8 mouse cellular contexts compared by ENCODE assay signal in genomic region chr10:41519640-41520409, GRCm38 (mm10). TPM values are rescaled to one million over a fixed set of nuclear protein-coding genes. Genes with fewer than 3 reads are reported as not detected.
DNase-seq lines count a peak whose midpoint lies in the region; ATAC-seq and TF ChIP-seq lines count a peak whose summit lies in the region.

No protein-coding gene starts in this region.

- H3K9ac ChIP-seq in embryonic facial prominence, embryonic 15.5 days: peak overlapping the region; percentile 95
- peak overlapping the region; percentile 96 for H3K9ac ChIP-seq in heart, embryonic 15.5 days
- H3K9ac ChIP-seq in liver, postnatal 0 days (replicated peaks): peak overlapping the region; percentile 97

- H3K4me3 ChIP-seq in embryonic facial prominence, embryonic 15.5 days (replicated peaks): peak overlapping the region; percentile 93
- H3K4me3 ChIP-seq in heart, embryonic 15.5 days: peak overlapping the region; percentile 92
- peak overlapping the region; percentile 99 for H3K4me3 ChIP-seq in liver, postnatal 0 days (ENCODE audit: low read depth, low read length)
- peak overlapping the region; percentile 84 for H3K4me3 ChIP-seq in olfactory bulb, adult 2 months (ENCODE audit: insufficient read depth, low read depth, low read length)

- no peak for TF ChIP-seq EP300 in liver, postnatal 0 days (IDR thresholded peaks at IDR 0.05; ENCODE audit: low read depth)

- TF ChIP-seq CTCF in liver, postnatal 0 days (IDR thresholded peaks at IDR 0.05; ENCODE audit: low read depth): no peak
- no peak for TF ChIP-seq CTCF in olfactory bulb, adult 2 months (IDR thresholded peaks at IDR 0.05; ENCODE audit: insufficient read depth, low read depth, low read length)

- no peak for TF ChIP-seq POLR2A in olfactory bulb, adult 2 months (IDR thresholded peaks at IDR 0.05; ENCODE audit: insufficient read depth, low read depth, low read length)

- H3K36me3 ChIP-seq in embryonic facial prominence, embryonic 15.5 days: 0 out of 2 replicates have a peak, but pooled peaks cover 11% of the 10 kb centered on the region
- no peaks in the 10 kb centered on the region; the same call in 1 of the 2 replicates for H3K36me3 ChIP-seq in heart, embryonic 15.5 days
- peaks cover 12% of the 10 kb centered on the region for H3K36me3 ChIP-seq in liver, postnatal 0 days (replicated peaks; ENCODE audit: insufficient read depth, low read length)

- H3K9me3 ChIP-seq in embryonic facial prominence, embryonic 15.5 days (replicated peaks): no peaks in the 10 kb centered on the region
- no peaks in the 10 kb centered on the region for H3K9me3 ChIP-seq in heart, embryonic 15.5 days (replicated peaks)
- no peaks in the 10 kb centered on the region for H3K9me3 ChIP-seq in liver, postnatal 0 days (ENCODE audit: low read length)

- ATAC-seq in embryonic facial prominence, embryonic 15.5 days (ENCODE audit: insufficient number of reproducible peaks, low FRiP score, low TSS enrichment, low read depth): peak; percentile 35
- peak; percentile 45; the same call in 1 of the 2 replicates for ATAC-seq in heart, embryonic 15.5 days (replicated peaks; ENCODE audit: insufficient number of reproducible peaks, insufficient read depth, low FRiP score, low read depth)
- ATAC-seq in liver, postnatal 0 days: peak; percentile 35

- H3K4me2 ChIP-seq in embryonic facial prominence, embryonic 15.5 days (replicated peaks): peak overlapping the region; percentile 90
- H3K4me2 ChIP-seq in heart, embryonic 15.5 days: peak overlapping the region; percentile 88
- peak overlapping the region; percentile 71 for H3K4me2 ChIP-seq in liver, postnatal 0 days (ENCODE audit: low read depth, low read length)

- under 1% methylated on average over 65 of the region's 65 CpGs for WGBS in embryonic facial prominence, embryonic 15.5 days
- WGBS in heart, embryonic 15.5 days: under 1% methylated on average over 65 of the region's 65 CpGs
- under 1% methylated on average over 64 of the region's 65 CpGs for WGBS in liver, postnatal 0 days (ENCODE audit: insufficient replicate concordance)
- WGBS in olfactory bulb, adult 2 months: under 1% methylated on average over 65 of the region's 65 CpGs

- peaks cover 15% of the 10 kb centered on the region for H3K4me1 ChIP-seq in embryonic facial prominence, embryonic 15.5 days
- H3K4me1 ChIP-seq in heart, embryonic 15.5 days (replicated peaks): peaks cover 19% of the 10 kb centered on the region
- H3K4me1 ChIP-seq in liver, postnatal 0 days (ENCODE audit: insufficient read depth): peaks cover 28% of the 10 kb centered on the region
- H3K4me1 ChIP-seq in olfactory bulb, adult 2 months (ENCODE audit: control insufficient read depth, insufficient read depth, low read length): 0 out of 2 replicates have a peak, but pooled peaks cover 2% of the 10 kb centered on the region

- no peaks in the 10 kb centered on the region for H3K27me3 ChIP-seq in embryonic facial prominence, embryonic 15.5 days
- no peaks in the 10 kb centered on the region for H3K27me3 ChIP-seq in heart, embryonic 15.5 days
- no peaks in the 10 kb centered on the region for H3K27me3 ChIP-seq in liver, postnatal 0 days (ENCODE audit: insufficient read depth, low read length)

- DNase-seq in CD4-positive helper T cell, adult 2 months (ENCODE audit: low read depth, low spot score): peak; percentile 81
- DNase-seq in WW6 (ENCODE audit: low read depth, low spot score): peak; percentile 13
- peak; percentile 27 to 72 for DNase-seq in kidney, postnatal 36 days
- DNase-seq in liver, postnatal 0 days: peak; percentile 71
- peak; percentile 57 for DNase-seq in urinary bladder, postnatal 25 days (ENCODE audit: low spot score)

- H3K27ac ChIP-seq in embryonic facial prominence, embryonic 15.5 days (replicated peaks): peak overlapping the region; percentile 98
- peak overlapping the region; percentile 96 for H3K27ac ChIP-seq in heart, embryonic 15.5 days
- H3K27ac ChIP-seq in liver, postnatal 0 days (ENCODE audit: low read depth): peak overlapping the region; percentile 98
- H3K27ac ChIP-seq in olfactory bulb, adult 2 months (ENCODE audit: insufficient read depth, low read depth, low read length): peak overlapping the region; percentile 72

RNA-seq across cellular contexts. Expression of gene Cd164, which starts 0.6 kb away (rescaled TPM):
- 185 TPM in 2 replicates for polyA plus RNA-seq in embryonic facial prominence, embryonic 15.5 days (2015; fragmentation: Nextera tagmentation; extraction: Ambion mirVana)
- 168 and 174 TPM in 2 replicates for polyA plus RNA-seq in heart, embryonic 15.5 days (2015; fragmentation: Nextera tagmentation; extraction: Ambion mirVana)
- 77.8 and 93.3 TPM in 2 replicates for polyA plus RNA-seq in liver, postnatal 0 days (2015; fragmentation: Nextera tagmentation; extraction: Ambion mirVana)
- polyA plus RNA-seq in olfactory bulb, adult 2 months (2012; ENCODE audit: insufficient read depth, insufficient read length, low replicate concordance, missing spikeins): 502 TPM in 1 of 2 replicates, not detected in the other

RNA-seq across cellular contexts. Expression of gene Ppil6, which starts 29.6 kb away (rescaled TPM):
- 2.6 and 6.1 TPM in 2 replicates for polyA plus RNA-seq in embryonic facial prominence, embryonic 15.5 days (2015; fragmentation: Nextera tagmentation; extraction: Ambion mirVana)
- polyA plus RNA-seq in heart, embryonic 15.5 days (2015; fragmentation: Nextera tagmentation; extraction: Ambion mirVana): 1.4 and 2.2 TPM in 2 replicates
- 0.22 and 0.25 TPM in 2 replicates for polyA plus RNA-seq in liver, postnatal 0 days (2015; fragmentation: Nextera tagmentation; extraction: Ambion mirVana)
- not detected in 2 replicates for polyA plus RNA-seq in olfactory bulb, adult 2 months (2012; ENCODE audit: insufficient read depth, insufficient read length, low replicate concordance, missing spikeins)

RNA-seq across cellular contexts. Expression of gene Smpd2, which starts 29.7 kb away (rescaled TPM):
- 58.6 and 60.8 TPM in 2 replicates for polyA plus RNA-seq in embryonic facial prominence, embryonic 15.5 days (2015; fragmentation: Nextera tagmentation; extraction: Ambion mirVana)
- 50.5 and 53.7 TPM in 2 replicates for polyA plus RNA-seq in heart, embryonic 15.5 days (2015; fragmentation: Nextera tagmentation; extraction: Ambion mirVana)
- polyA plus RNA-seq in liver, postnatal 0 days (2015; fragmentation: Nextera tagmentation; extraction: Ambion mirVana): 17.9 and 19.7 TPM in 2 replicates
- polyA plus RNA-seq in olfactory bulb, adult 2 months (2012; ENCODE audit: insufficient read depth, insufficient read length, low replicate concordance, missing spikeins): not detected in 2 replicates

RNA-seq across cellular contexts. Expression of gene Mical1, which starts 43.7 kb away (rescaled TPM):
- 39.6 and 40.8 TPM in 2 replicates for polyA plus RNA-seq in embryonic facial prominence, embryonic 15.5 days (2015; fragmentation: Nextera tagmentation; extraction: Ambion mirVana)
- polyA plus RNA-seq in heart, embryonic 15.5 days (2015; fragmentation: Nextera tagmentation; extraction: Ambion mirVana): 35.0 and 41.4 TPM in 2 replicates
- 4.3 TPM in 2 replicates for polyA plus RNA-seq in liver, postnatal 0 days (2015; fragmentation: Nextera tagmentation; extraction: Ambion mirVana)
- not detected in 2 replicates for polyA plus RNA-seq in olfactory bulb, adult 2 months (2012; ENCODE audit: insufficient read depth, insufficient read length, low replicate concordance, missing spikeins)

Comparison
In these comparisons a context has a peak if more than half of its experiments do, and no peak if none do; other contexts are left out.
1. Peak in every context shown above with its lines: DNase-seq, ATAC-seq, H3K4me3 ChIP-seq and H3K27ac ChIP-seq.
2. DNase-seq: peak in every context shown above with its lines; median percentile 81 in CD4-positive helper T cell, adult 2 months; 71 in liver, postnatal 0 days; 57 in urinary bladder, postnatal 25 days; 50 in kidney, postnatal 36 days; 13 in WW6.